Mouse (Mus musculus): ENCODE data around the gene H2afy2. TPM values are rescaled to one million over a fixed set of nuclear protein-coding genes. Genes with fewer than 3 reads are reported as not detected.

H2afy2 gene
- total RNA-seq (2023): not detected

DNA sequence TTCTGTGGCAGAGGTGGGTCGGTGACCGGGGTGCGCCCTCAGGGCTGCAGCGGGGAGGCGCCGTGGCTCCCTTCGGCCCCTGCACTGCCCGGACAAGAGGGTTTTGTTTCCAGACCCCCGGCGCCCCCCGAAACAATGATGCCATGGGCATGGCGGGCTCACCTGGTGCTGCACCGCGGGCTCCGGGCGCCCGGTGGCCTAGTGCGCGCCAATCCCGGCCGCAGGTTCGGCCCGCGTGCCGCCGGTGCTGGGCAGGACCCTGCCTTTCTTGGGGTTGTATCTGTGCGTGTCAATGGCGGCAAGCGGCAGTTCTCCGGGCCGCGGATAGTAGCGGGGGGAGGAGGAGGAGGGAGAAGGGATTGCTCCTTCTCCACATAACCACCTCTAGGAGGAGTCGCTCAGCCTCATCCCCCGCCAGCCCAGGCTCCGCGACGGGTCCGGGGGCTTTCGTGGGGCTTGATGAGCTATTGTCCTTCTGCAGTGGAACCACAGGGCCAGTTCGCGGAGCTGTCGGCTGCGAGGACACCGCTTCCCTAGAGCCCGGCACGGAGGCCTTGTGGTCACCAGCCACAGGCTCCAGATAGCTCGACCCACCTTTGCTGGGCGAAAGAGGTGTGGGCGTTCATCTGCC, at the start of gene H2afy2:
H2afy2 (minus strand) TSS at position 527 of the 631 bp plus-strand sequence.

GRCm38 (mm10) chr10:61714771-61715461, 69.0 kb downstream of the H2afy2 start, which contains the start of gene Aifm2:
Aifm2 (plus strand) TSS chr10:61715263.

GRCm38 (mm10) chr10:61694870-61695670, 88.9 kb downstream of the H2afy2 start, which contains the start of gene Tysnd1:
Tysnd1 (plus strand) TSS chr10:61695514.

Other genes starting within 250 kb of the H2afy2 start
- not detected for gene Npffr1, start 188.7 kb downstream of the H2afy2 start, total RNA-seq (2023)
- 25.5 TPM for gene Ppa1, start 135.6 kb downstream of the H2afy2 start, total RNA-seq (2023)
- 181 TPM for gene Sar1a, start 103.8 kb downstream of the H2afy2 start, total RNA-seq (2023)
- 22.1 TPM for gene Tysnd1, start 88.6 kb downstream of the H2afy2 start, total RNA-seq (2023)
- 3.6 TPM for gene Aifm2, start 68.9 kb downstream of the H2afy2 start, total RNA-seq (2023)
- not detected for gene Col13a1, start 195.0 kb upstream of the H2afy2 start, total RNA-seq (2023)

Measured in CD4-positive naive resting alpha-beta T cell, adult 57 days (primary cell).